Mouse (Mus musculus) embryonic facial prominence, embryonic 14.5 days (tissue): ENCODE data around the gene Zbtb17. TPM values are rescaled to one million over a fixed set of nuclear protein-coding genes. Genes with fewer than 3 reads are reported as not detected.
A peak's percentile ranks its signal among the peaks of the same experiment; 100 is the strongest.

ENCODE experiments used
- ATAC-seq: fragments of 200-750 bp; cut with Nextera tagmentation; 2 replicates; pipeline ENCODE4 v1.8.0; 2017; ENCODE audit warnings: low read depth, moderate number of reproducible peaks, moderate TSS enrichment
- DNase-seq: peaks from one replicate; pipeline ENCODE4 v3.0.0-alpha.2; 2015; ENCODE audit warnings: low spot score
- H3K27ac ChIP-seq: fragments of 300-500 bp; sonication (generic); replicated peaks from 2 replicates; pipeline ENCODE4 v1.5.1; 2014; ENCODE audit warnings: low read depth, mild to moderate bottlenecking, low read length, moderate library complexity
- H3K27me3 ChIP-seq: fragments of 300-500 bp; sonication (generic); replicated peaks from 2 replicates; pipeline ENCODE4 v1.6.1; 2014; ENCODE audit warnings: low read length; ENCODE audit not compliant: control insufficient read depth, insufficient read depth
- H3K36me3 ChIP-seq: fragments of 300-500 bp; sonication (generic); 2 replicates; pipeline ENCODE4 v1.6.1; 2014; ENCODE audit warnings: low read length, mixed read lengths; ENCODE audit not compliant: control insufficient read depth, insufficient read depth
- H3K4me1 ChIP-seq: fragments of 300-500 bp; sonication (generic); 2 replicates; pipeline ENCODE4 v1.6.1; 2014; ENCODE audit warnings: antibody characterized with exemption, low read length; ENCODE audit not compliant: control insufficient read depth, insufficient read depth
- H3K4me2 ChIP-seq: fragments of 300-500 bp; sonication (generic); 2 replicates; pipeline ENCODE4 v1.6.1; 2014; ENCODE audit warnings: low read depth, mild to moderate bottlenecking, low read length, moderate library complexity, mixed read lengths
- H3K4me3 ChIP-seq: fragments of 300-500 bp; sonication (generic); 2 replicates; pipeline ENCODE4 v1.5.1; 2014; ENCODE audit warnings: low read depth, mild to moderate bottlenecking, low read length
- H3K9ac ChIP-seq: fragments of 300-500 bp; sonication (generic); 2 replicates; pipeline ENCODE4 v1.6.1; 2014; ENCODE audit warnings: low read depth, mild to moderate bottlenecking, low read length, moderate library complexity, mixed read lengths
- H3K9me3 ChIP-seq: fragments of 300-500 bp; sonication (generic); 2 replicates; pipeline ENCODE4 v1.6.1; 2016; ENCODE audit warnings: low read length; ENCODE audit not compliant: control insufficient read depth
- WGBS: fragments of 180-500 bp; shearing (Covaris S2); extraction: QIAGEN DNeasy Blood & Tissue Kit; methylation state at CpG from one replicate; pipeline ENCODE4 v1.1.7; 2014; 5-methylcytosine and 5-hydroxymethylcytosine counted together
- polyA plus RNA-seq: library from polyadenylated mRNA; unstranded; fragments of >200 nt; fragmentation: Nextera tagmentation; extraction: Ambion mirVana; gene quantifications from 2 replicates; pipeline ENCODE4 v1.2.1, GENCODE M21; 2014

Gene Zbtb17
- polyA plus RNA-seq, 1 experiment from 2014 or later, result 22.0 TPM

DNA sequence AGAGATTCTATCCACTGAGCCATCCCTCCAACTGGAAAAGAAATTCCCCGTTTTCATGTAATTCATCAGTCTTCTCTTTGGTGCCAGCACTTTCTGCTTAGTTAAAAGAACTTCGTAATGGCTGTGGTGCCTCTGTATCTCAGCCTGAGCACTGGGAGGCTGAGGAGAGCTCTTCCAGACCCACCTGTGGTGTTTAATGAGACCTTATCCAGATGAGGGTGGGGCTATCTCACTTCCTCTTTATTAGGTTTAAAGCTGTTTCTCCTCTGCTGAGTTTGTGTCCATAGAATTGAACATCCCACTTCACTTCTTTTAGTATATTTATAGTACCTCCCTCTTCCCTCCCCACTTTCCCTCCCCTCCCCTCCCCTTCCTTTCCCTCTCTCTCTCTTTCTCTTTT, 6.8 kb downstream of the Zbtb17 start:
- ATAC-seq (no peak), DNase-seq (no peak)
- 90% methylated on average over 2 of the region's 2 CpGs for WGBS
- H3K9ac ChIP-seq, result no peak overlapping the region
- no peaks in the 10 kb centered on the region for H3K27me3 ChIP-seq
- no peak overlapping the region for H3K4me3 ChIP-seq
- no peak overlapping the region for H3K27ac ChIP-seq
- H3K9me3 ChIP-seq, result no peaks in the 10 kb centered on the region
- no peak overlapping the region for H3K4me2 ChIP-seq
- H3K36me3 ChIP-seq, result peaks cover 49% of the 10 kb centered on the region
- H3K4me1 ChIP-seq, result no peaks in the 10 kb centered on the region

DNA sequence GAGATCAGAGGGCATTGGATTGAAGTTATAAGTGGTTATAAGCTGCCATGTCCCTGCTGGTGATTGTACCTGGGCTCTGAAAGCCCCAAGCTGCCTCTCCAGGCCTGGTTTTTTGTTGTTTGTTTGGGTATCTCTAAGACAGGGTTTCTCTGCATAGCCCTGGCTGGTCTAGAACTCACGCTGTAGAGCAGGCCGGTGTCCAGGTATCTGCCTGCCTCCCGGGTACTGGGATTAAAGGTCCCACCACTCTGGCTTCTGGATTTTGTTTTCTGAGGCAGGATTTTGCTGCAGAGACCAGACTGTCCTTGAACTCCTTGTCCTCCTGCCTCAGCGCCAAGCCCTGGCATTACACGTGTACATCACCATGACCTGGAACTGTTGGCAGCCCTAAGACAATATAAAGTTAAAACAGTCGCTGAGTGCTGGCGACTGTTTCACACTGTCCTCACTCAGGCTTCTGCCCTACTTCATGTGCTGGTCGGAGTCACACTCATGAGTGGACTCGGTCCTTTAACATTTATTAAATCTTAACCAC, 7.5 kb downstream of the Zbtb17 start:
- Histone ChIP-seq H3K4me2 (no peak overlapping the region), H3K36me3 (peaks cover 44% of the 10 kb centered on the region), H3K27me3 (no peaks in the 10 kb centered on the region), H3K9me3 (no peaks in the 10 kb centered on the region), H3K9ac (no peak overlapping the region), H3K4me1 (no peaks in the 10 kb centered on the region), H3K27ac (no peak overlapping the region), H3K4me3 (no peak overlapping the region)
- 90% methylated on average over 9 of the region's 9 CpGs for WGBS
- DNase-seq, result no peak
- ATAC-seq, result no peak

GRCm38 (mm10) chr4:141454581-141455350, 10.3 kb downstream of the Zbtb17 start:
- H3K9me3 ChIP-seq, result no peaks in the 10 kb centered on the region
- peaks cover 6% of the 10 kb centered on the region for H3K4me1 ChIP-seq
- no peak for ATAC-seq
- no peak overlapping the region for H3K27ac ChIP-seq
- H3K27me3 ChIP-seq, result no peaks in the 10 kb centered on the region
- H3K4me2 ChIP-seq, result no peak overlapping the region
- 70% methylated on average over 14 of the region's 14 CpGs for WGBS
- H3K4me3 ChIP-seq, result no peak overlapping the region
- peaks cover 19% of the 10 kb centered on the region; the same call in 1 of the 2 replicates for H3K36me3 ChIP-seq
- no peak overlapping the region for H3K9ac ChIP-seq
- DNase-seq, result no peak

DNA sequence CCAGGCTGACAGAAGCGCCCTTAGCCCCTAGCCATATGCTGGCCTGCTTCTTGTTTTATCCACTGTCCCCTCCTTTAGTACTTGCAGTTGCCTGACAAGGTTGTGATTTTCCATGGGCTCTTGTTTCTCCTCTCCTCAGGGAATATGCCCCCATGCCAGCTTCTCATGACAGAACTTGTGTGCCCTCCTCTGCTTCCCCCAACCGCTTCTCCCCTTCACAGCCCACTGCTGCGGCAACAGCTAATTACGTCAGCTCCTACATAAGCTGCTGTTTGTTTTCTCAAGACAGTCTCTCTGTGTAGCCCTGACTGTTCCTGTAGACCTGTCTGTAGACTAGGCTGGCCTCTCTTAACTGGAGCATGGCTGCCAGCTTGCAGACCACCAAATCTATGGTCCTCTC, 11.1 kb downstream of the Zbtb17 start:
- peaks cover 19% of the 10 kb centered on the region; the same call in 1 of the 2 replicates for H3K36me3 ChIP-seq
- 63% methylated on average over 4 of the region's 4 CpGs for WGBS
- peaks cover 6% of the 10 kb centered on the region for H3K4me1 ChIP-seq
- ATAC-seq (0 out of 2 replicates have a peak, but pooled peaks have one; percentile 31), DNase-seq (no peak)
- H3K27me3 ChIP-seq, result no peaks in the 10 kb centered on the region
- H3K4me3 ChIP-seq, result no peak overlapping the region
- no peak overlapping the region for H3K4me2 ChIP-seq
- H3K9me3 ChIP-seq, result no peaks in the 10 kb centered on the region
- no peak overlapping the region; the same call in 1 of the 2 replicates for H3K27ac ChIP-seq
- no peak overlapping the region for H3K9ac ChIP-seq

DNA sequence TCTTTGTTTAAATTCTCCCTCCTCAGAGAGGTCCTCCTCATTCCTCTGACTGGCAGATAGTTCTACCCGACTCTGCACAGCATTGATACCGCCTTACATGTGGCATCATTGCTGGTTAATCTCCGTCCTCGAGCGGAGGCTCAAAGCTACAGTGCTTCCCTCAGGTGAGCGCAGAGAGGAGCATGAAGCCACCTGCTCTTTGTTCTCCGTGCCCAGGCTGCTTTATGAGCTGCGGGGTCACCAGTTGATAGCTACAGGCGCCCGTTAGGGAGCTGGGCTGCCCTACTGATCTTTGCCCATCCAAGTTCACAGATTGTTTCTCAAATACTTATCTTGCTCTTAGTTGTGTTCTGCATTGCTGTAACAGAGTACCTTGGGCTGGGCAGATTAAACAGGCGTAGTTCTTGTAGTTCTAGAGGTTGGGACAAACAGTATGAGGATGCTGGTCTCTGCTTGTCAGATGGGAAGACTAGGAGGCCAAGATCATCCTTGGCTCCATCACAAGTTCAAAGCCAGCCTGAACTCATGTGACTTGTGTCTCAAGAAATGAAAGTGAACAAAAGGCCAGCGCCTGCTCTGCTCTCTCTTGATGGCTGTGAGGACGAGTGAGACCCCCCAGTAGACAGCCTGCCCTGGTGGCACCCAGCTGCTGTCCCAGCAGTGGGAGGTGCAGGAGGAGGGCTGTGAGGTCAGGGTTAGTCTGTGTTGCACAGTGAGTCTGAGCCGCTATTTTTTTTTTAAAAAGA, 11.9 kb downstream of the Zbtb17 start:
- Histone ChIP-seq H3K27ac (no peak overlapping the region), H3K9me3 (no peaks in the 10 kb centered on the region), H3K4me1 (peaks cover 6% of the 10 kb centered on the region), H3K36me3 (peaks cover 21% of the 10 kb centered on the region; the same call in 1 of the 2 replicates), H3K9ac (no peak overlapping the region), H3K4me2 (no peak overlapping the region), H3K27me3 (no peaks in the 10 kb centered on the region), H3K4me3 (no peak overlapping the region)
- ATAC-seq (no peak), DNase-seq (no peak)
- 94% methylated on average over 14 of the region's 14 CpGs for WGBS

DNA sequence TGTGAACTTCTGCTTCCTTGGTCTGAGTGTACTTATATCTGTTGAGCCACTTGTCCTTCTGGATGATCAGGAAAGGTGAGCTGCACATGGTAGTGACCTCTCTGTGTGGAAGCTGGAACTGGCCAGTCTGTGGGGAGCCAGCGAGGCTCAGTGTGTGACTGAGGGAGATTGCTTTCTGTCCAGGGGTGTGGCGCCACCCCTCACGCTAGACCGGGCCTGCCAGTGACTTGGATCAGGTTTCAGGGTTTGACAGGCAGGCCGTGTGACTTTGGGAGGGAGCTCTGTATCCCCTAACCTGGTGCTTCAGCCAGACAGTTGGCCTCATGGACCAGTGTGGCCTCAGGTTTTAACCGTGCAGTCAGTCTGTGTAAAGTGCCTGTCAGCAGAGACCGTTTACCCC, 13.8 kb downstream of the Zbtb17 start:
- peak overlapping the region; percentile 63 for H3K27ac ChIP-seq
- no peak overlapping the region for H3K4me3 ChIP-seq
- H3K36me3 ChIP-seq, result peaks cover 25% of the 10 kb centered on the region
- DNase-seq (peak; percentile 69), ATAC-seq (peak; percentile 48)
- 16% methylated on average over 7 of the region's 7 CpGs for WGBS
- H3K27me3 ChIP-seq, result no peaks in the 10 kb centered on the region
- H3K9me3 ChIP-seq, result no peaks in the 10 kb centered on the region
- peak overlapping the region; percentile 11; the same call in 1 of the 2 replicates for H3K9ac ChIP-seq
- H3K4me1 ChIP-seq, result peaks cover 6% of the 10 kb centered on the region
- no peak overlapping the region; the same call in 1 of the 2 replicates for H3K4me2 ChIP-seq

- Histone ChIP-seq H3K27me3 (no peaks in the 10 kb centered on the region), H3K4me2 (no peak overlapping the region), H3K9me3 (no peaks in the 10 kb centered on the region), H3K9ac (no peak overlapping the region), H3K4me1 (peaks cover 6% of the 10 kb centered on the region), H3K4me3 (no peak overlapping the region), H3K27ac (peak overlapping the region; percentile 63; the same call in 1 of the 2 replicates), H3K36me3 (peaks cover 31% of the 10 kb centered on the region)
- ATAC-seq, result peak; percentile 4; the same call in 1 of the 2 replicates
- no peak for DNase-seq
- WGBS, result 59% methylated on average over 3 of the region's 3 CpGs
Observed at GRCm38 (mm10) chr4:141458888-141459287, 14.4 kb downstream of the Zbtb17 start.

DNA sequence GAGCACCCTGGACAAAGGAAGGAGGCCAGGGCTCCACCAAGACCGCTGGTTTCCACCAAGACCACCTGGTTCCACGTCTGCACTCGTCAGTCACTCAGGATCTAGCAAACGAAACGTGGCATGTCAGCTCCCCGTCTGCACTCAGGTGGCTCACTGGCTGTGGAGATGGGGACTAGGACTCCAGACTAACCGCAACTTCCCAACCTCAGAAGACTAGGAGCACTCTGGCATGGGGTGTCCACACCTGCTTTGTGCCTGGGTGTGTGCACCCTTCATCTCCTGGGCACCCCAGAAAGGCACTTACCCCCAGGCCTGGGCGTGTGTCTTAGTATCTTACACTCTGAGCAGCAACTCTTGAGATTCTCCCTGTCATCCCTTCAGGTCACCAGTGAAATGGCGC, 15.3 kb downstream of the Zbtb17 start:
- Histone ChIP-seq H3K9me3 (no peaks in the 10 kb centered on the region), H3K27me3 (no peaks in the 10 kb centered on the region), H3K4me2 (no peak overlapping the region), H3K36me3 (peaks cover 37% of the 10 kb centered on the region), H3K4me3 (no peak overlapping the region), H3K4me1 (peaks cover 6% of the 10 kb centered on the region), H3K27ac (no peak overlapping the region), H3K9ac (no peak overlapping the region)
- 87% methylated on average over 9 of the region's 9 CpGs for WGBS
- DNase-seq, result no peak
- ATAC-seq, result no peak
